Mouse (Mus musculus) liver, postnatal 0 days (tissue): Measurements from ENCODE around the gene Ralgapa2.

Source experiments
- CTCF ChIP-seq: sonication (generic); IDR thresholded peaks from 2 replicates; pipeline ENCODE4 v1.5.1; 2016; ENCODE audit warnings: antibody characterized with exemption, low read depth
- EP300 ChIP-seq: IDR thresholded peaks from 2 replicates; pipeline ENCODE4 v1.6.1; 2016; ENCODE audit warnings: antibody characterized with exemption, low read depth, mild to moderate bottlenecking

- TF ChIP-seq CTCF, result no peak
- no peak for TF ChIP-seq EP300
Observed at GRCm38 (mm10) chr2:146490926-146491325, 21.2 kb downstream of the Ralgapa2 start.
